Mouse (Mus musculus) hindbrain, postnatal 0 days (tissue): ENCODE data around the gene Otog. TPM values are rescaled to one million over a fixed set of nuclear protein-coding genes. Genes with fewer than 3 reads are reported as not detected.

ENCODE experiments used
- ATAC-seq: fragments of 200-750 bp; cut with Nextera tagmentation; 2 replicates; pipeline ENCODE4 v1.8.0; 2017; ENCODE audit warnings: mild to moderate bottlenecking, moderate TSS enrichment, moderate library complexity
- DNase-seq: peaks from one replicate; pipeline ENCODE4 v3.0.0-alpha.2; 2015; ENCODE audit warnings: low spot score
- H3K27ac ChIP-seq: fragments of 300-500 bp; sonication (generic); 2 replicates; pipeline ENCODE4 v1.5.1; 2014; ENCODE audit warnings: mild to moderate bottlenecking
- H3K27me3 ChIP-seq: fragments of 300-500 bp; sonication (generic); 2 replicates; pipeline ENCODE4 v1.6.1; 2014; ENCODE audit warnings: low read length, mixed read lengths; ENCODE audit not compliant: insufficient read depth
- H3K36me3 ChIP-seq: fragments of 300-500 bp; sonication (generic); 2 replicates; pipeline ENCODE4 v1.6.1; 2014; ENCODE audit warnings: low read length, mixed read lengths; ENCODE audit not compliant: insufficient read depth
- H3K4me1 ChIP-seq: fragments of 300-500 bp; sonication (generic); 2 replicates; pipeline ENCODE4 v1.6.1; 2014; ENCODE audit warnings: antibody characterized with exemption, low read length, mixed read lengths; ENCODE audit not compliant: insufficient read depth
- H3K4me2 ChIP-seq: fragments of 300-500 bp; sonication (generic); 2 replicates; pipeline ENCODE4 v1.6.1; 2014; ENCODE audit warnings: low read depth, mild to moderate bottlenecking, low read length, moderate library complexity, mixed read lengths
- H3K4me3 ChIP-seq: fragments of 300-500 bp; sonication (generic); 2 replicates; pipeline ENCODE4 v1.5.1; 2014; ENCODE audit warnings: low read length
- H3K9ac ChIP-seq: fragments of 300-500 bp; sonication (generic); replicated peaks from 2 replicates; pipeline ENCODE4 v1.6.1; 2014; ENCODE audit warnings: mild to moderate bottlenecking, low read length, moderate library complexity, mixed read lengths
- H3K9me3 ChIP-seq: fragments of 300-500 bp; sonication (generic); 2 replicates; pipeline ENCODE4 v1.6.1; 2016; ENCODE audit warnings: low read length, mixed read lengths
- CTCF ChIP-seq: IDR thresholded peaks from 2 replicates; pipeline ENCODE4 v1.5.1; 2016; ENCODE audit warnings: antibody characterized with exemption, control low read depth, low read depth
- WGBS: fragments of 180-500 bp; shearing (Covaris S2); extraction: QIAGEN DNeasy Blood & Tissue Kit; methylation state at CpG from one replicate; pipeline ENCODE4 v1.1.7; 2014; 5-methylcytosine and 5-hydroxymethylcytosine counted together
- polyA plus RNA-seq: library from polyadenylated mRNA; unstranded; fragments of >200 nt; fragmentation: Nextera tagmentation; extraction: Ambion mirVana; gene quantifications from 2 replicates; pipeline ENCODE4 v1.2.1, GENCODE M21; 2015
- total RNA-seq: library from RNA; depleted of rRNA; stranded (reverse); fragments of >200 nt; gene quantifications from 2 replicates; pipeline ENCODE4 v1.2.3, GENCODE M21; 2014

Gene Otog
- total and polyA plus RNA-seq, 2 experiments from 2014 or later = under 0.01 to 0.04 TPM

DNA sequence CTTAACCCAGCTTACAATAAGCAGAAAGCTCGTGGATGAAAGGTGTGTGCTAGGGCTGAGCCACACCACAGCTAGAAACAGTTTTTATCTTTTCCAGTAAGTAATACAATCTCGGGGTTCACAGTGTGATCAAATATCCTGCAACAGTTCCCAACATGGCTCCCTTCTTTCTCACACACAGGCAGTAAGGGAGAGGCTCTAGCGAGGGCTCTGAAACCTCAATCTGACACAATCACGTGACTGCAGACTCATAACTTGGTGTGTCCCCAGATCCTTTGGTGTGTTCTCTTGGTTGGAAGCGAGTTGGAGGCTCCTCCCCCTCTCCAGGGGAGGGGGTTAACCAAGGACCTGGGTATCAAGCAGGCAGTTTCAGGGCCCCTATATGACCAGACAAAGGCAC lies 35.4 kb downstream of the Otog start:
- H3K4me2 ChIP-seq = no peak overlapping the region
- no peaks in the 10 kb centered on the region for H3K9me3 ChIP-seq
- WGBS = 79% methylated on average over 5 of the region's 5 CpGs
- no peaks in the 10 kb centered on the region for H3K36me3 ChIP-seq
- ATAC-seq = no peak
- no peak overlapping the region for H3K4me3 ChIP-seq
- DNase-seq = no peak
- no peaks in the 10 kb centered on the region for H3K27me3 ChIP-seq
- no peak overlapping the region for H3K9ac ChIP-seq
- no peak overlapping the region for H3K27ac ChIP-seq
- no peaks in the 10 kb centered on the region for H3K4me1 ChIP-seq
- no peak for TF ChIP-seq CTCF

GRCm38 (mm10) chr7:46279946-46280345 lies 39.2 kb downstream of the Otog start:
- Histone ChIP-seq H3K36me3 (no peaks in the 10 kb centered on the region), H3K27me3 (no peaks in the 10 kb centered on the region), H3K27ac (no peak overlapping the region), H3K4me2 (no peak overlapping the region), H3K4me3 (no peak overlapping the region), H3K9me3 (no peaks in the 10 kb centered on the region), H3K4me1 (no peaks in the 10 kb centered on the region), H3K9ac (no peak overlapping the region)
- DNase-seq = peak; percentile 91
- TF ChIP-seq CTCF = peak; percentile 90
- ATAC-seq = 0 out of 2 replicates have a peak, but pooled peaks have one; percentile 52
- 15% methylated on average over 6 of the region's 6 CpGs for WGBS

DNA sequence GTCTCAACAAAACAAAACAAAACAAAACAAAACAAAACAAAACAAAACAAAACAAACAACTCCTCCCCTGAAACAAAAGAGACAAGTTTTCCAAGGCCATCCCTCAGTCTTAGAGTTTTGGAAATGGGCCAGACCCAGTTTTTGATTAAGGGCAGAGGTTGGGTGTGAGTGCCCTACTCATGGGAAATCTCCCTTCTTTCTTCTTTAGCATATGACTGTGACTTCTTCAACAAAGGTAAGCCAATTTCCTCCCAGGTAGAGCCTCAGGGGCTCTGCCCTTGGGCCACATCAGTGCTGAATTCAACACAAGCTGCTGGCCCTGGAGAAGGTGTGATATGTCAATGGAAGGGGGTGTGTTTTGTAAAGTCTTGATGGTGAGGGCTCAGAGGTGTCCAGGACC lies 40.1 kb downstream of the Otog start:
- Histone ChIP-seq H3K36me3 (no peaks in the 10 kb centered on the region), H3K4me1 (no peaks in the 10 kb centered on the region), H3K9me3 (no peaks in the 10 kb centered on the region), H3K27ac (no peak overlapping the region), H3K27me3 (no peaks in the 10 kb centered on the region), H3K9ac (no peak overlapping the region), H3K4me2 (no peak overlapping the region), H3K4me3 (no peak overlapping the region)
- ATAC-seq (no peak), DNase-seq (no peak)
- TF ChIP-seq CTCF = no peak

GRCm38 (mm10) chr7:46282276-46282675 lies 41.5 kb downstream of the Otog start:
- no peak overlapping the region for H3K4me2 ChIP-seq

GRCm38 (mm10) chr7:46283681-46284080 lies 42.9 kb downstream of the Otog start:
- Histone ChIP-seq H3K36me3 (no peaks in the 10 kb centered on the region), H3K9ac (no peak overlapping the region), H3K27me3 (no peaks in the 10 kb centered on the region), H3K4me2 (no peak overlapping the region), H3K27ac (no peak overlapping the region), H3K4me1 (no peaks in the 10 kb centered on the region), H3K4me3 (no peak overlapping the region), H3K9me3 (no peaks in the 10 kb centered on the region)
- 0 out of 2 replicates have a peak, but pooled peaks have one; percentile 21 for ATAC-seq
- peak; percentile 44 for DNase-seq
- no peak for TF ChIP-seq CTCF
- 59% methylated on average over 10 of the region's 10 CpGs for WGBS

More at GRCm38 (mm10) chr7:46282276-46282675, 41.5 kb downstream of the Otog start:
- Histone ChIP-seq H3K4me3 (no peak overlapping the region), H3K36me3 (no peaks in the 10 kb centered on the region), H3K27ac (no peak overlapping the region), H3K9me3 (no peaks in the 10 kb centered on the region), H3K4me1 (no peaks in the 10 kb centered on the region), H3K27me3 (no peaks in the 10 kb centered on the region), H3K9ac (no peak overlapping the region)
- ATAC-seq (no peak), DNase-seq (no peak)
- no peak for TF ChIP-seq CTCF
- 63% methylated on average over 7 of the region's 7 CpGs for WGBS

DNA sequence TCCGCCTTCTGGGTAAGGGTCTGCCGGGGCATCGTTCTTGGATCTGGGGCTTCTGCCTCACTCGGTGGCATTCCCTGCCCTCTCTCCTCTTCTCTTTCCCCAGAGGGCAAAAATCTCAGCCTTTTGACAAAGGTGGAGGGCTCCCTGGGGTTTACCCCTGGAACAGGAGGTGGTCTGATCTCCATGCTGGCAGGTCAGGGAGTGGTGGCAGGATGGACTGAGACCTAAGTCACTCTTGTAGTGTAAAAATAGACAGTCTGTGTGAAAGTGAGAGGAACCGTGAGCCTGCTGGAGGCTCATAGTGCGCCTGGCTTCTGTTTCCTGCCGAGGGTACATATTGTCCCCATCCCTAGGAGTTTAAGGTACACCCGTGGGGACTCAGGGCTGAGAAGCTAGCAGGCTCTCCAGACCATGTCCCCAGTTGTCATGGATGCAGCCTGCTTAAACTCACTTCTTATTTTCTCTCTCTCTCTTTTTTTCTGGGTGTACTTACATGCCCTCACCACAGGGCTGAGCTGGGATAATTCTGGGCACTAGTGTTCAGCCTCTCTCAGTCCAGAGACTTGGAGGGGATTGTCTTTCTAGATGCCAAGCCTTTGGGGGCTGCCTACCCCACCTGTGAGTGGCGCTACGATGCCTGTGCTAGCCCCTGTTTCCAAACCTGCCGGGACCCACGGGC lies 44.5 kb downstream of the Otog start:
- TF ChIP-seq CTCF = peak; percentile 57
- ATAC-seq = peak; percentile 56; the same call in 1 of the 2 replicates
- 87% methylated on average over 12 of the region's 12 CpGs for WGBS

GRCm38 (mm10) chr7:46286391-46286790 lies 45.6 kb downstream of the Otog start:
- no peaks in the 10 kb centered on the region for H3K4me1 ChIP-seq
- no peak overlapping the region for H3K27ac ChIP-seq
- no peaks in the 10 kb centered on the region for H3K9me3 ChIP-seq
- H3K4me3 ChIP-seq = no peak overlapping the region
- H3K9ac ChIP-seq = no peak overlapping the region
- 90% methylated on average over 4 of the region's 4 CpGs for WGBS
- no peak for TF ChIP-seq CTCF
- no peaks in the 10 kb centered on the region for H3K36me3 ChIP-seq
- no peak for DNase-seq
- no peak overlapping the region for H3K4me2 ChIP-seq
- ATAC-seq = no peak
- no peaks in the 10 kb centered on the region for H3K27me3 ChIP-seq

More for the DNA sequence above, 44.5 kb downstream of the Otog start:
- no peaks in the 10 kb centered on the region for H3K27me3 ChIP-seq
- no peaks in the 10 kb centered on the region for H3K4me1 ChIP-seq
- no peak overlapping the region for H3K9ac ChIP-seq
- peak; percentile 8 for DNase-seq
- no peak overlapping the region for H3K4me3 ChIP-seq
- no peaks in the 10 kb centered on the region for H3K36me3 ChIP-seq
- no peak overlapping the region for H3K27ac ChIP-seq
- H3K4me2 ChIP-seq = no peak overlapping the region
- no peaks in the 10 kb centered on the region for H3K9me3 ChIP-seq
